Mouse (Mus musculus): ENCODE measurements around the gene Eef1a2. TPM values are rescaled to one million over a fixed set of nuclear protein-coding genes. Genes with fewer than 3 reads are reported as not detected.

Eef1a2 gene
- 1 to 10 TPM in 1 of 2 experiments, under 1 TPM in 1; 0.07 to 1.2 TPM for polyA plus RNA-seq (2017; shearing (Covaris generic))

DNA sequence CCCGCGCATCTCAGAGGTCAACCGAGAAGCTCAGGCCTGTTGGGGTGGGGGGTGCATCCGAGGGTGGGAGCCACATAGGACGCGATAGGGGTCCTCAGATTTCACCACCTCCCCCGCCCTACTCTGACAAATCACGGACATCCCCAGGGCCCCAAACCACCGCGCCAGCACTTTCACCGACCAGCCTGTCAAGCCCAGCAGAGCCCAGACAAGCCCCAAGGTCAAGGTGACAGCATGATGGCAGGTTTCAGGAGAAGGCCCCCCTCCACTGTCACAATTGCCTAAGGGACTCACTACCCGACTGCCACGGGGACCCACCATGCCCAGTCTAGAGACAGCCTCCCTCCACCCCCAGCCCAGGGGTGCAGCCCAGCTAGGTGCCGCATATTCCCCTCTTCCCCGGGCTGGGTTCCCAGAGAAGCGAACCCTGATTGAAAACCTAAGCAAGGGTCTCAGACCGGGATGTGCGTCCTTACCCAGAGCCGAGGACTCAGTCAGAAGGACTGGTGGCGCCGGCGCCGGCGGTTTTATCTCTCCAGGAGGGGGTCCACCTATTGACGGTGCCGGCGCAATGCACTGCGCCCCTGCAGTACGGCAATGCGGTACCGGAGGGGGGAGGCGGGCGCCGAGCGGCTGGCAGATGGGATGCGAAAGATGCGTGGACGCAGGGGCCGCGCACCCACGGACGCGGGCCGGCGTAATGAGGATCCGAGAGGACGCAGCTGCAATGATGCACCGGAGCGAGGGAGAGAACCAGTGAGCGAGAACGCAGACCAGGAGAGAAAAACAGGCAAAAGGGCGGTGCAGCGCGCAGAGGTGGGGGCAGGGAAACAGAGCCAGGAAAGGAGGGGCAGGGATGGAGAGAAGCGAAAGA is at the start of gene Eef1a2:
Gene Eef1a2 (minus strand): TSS at position 767 of the 874 bp plus-strand sequence.

DNA sequence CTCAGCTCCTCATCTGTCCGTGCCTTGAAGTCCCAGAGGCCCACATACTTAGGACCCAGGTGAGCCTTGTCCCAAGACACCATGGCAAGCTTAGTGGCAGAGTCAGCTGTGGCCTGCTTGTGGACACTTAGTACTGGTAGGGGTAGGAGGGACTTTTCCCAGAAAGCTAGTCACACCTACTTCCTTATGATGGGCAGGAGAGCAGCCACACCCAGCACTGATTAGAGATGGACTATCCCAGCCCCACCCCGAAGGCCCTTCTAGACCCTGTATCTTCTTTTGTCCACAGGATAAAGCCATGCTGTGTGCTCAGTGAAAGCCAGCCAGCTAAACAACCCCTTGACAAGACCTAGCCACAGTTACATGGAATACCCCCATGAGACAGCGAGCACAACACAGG is 45.6 kb upstream of the Eef1a2 start, which contains the start of gene Ptk6:
Gene Ptk6 (minus strand): TSS at position 368 of the 400 bp plus-strand sequence.

DNA sequence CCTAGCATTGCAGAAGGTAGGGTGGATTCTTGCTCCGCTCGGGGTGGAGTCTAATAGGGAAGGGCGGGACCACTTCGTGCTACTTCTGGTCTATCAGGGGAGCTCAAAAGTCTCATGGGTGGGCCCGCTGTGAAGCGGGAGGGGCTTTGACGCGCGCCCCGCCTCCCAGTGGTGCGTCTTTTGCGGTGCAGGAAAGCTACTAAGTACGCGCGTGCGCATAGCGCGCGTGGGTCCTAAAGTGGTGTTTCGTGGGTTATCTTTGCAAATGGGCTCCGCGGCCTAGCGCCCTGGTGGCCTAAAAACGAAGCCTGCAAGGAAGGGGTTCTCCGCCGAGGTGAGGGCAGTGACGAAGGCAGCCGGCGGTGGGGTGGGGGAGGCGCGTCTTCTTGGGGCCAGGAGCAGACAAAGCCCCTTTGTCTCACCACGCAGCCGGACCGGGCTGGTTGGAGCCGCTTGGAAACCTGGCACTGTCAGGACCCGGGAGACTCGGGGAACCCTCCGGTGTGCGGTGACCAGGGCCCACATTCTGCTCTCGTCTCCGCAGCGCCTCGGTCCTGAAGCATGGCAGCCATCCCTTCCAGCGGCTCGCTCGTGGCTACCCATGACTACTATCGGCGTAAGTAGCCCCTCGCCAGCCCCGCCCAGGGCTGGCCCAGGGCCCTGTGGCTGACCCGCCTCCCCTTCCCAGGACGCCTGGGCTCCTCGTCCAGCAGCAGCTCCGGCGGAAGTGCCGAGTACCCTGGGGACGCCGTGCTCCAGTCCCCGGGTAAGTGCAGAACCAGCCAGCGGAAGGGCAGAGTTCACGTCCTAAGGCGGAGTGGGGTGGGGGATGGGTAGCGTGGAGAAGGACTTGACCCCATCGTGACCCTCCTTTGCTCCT is 30.5 kb upstream of the Eef1a2 start, which contains the start of gene Ppdpf:
Gene Ppdpf (plus strand): TSS at position 127 of the 880 bp plus-strand sequence.

DNA sequence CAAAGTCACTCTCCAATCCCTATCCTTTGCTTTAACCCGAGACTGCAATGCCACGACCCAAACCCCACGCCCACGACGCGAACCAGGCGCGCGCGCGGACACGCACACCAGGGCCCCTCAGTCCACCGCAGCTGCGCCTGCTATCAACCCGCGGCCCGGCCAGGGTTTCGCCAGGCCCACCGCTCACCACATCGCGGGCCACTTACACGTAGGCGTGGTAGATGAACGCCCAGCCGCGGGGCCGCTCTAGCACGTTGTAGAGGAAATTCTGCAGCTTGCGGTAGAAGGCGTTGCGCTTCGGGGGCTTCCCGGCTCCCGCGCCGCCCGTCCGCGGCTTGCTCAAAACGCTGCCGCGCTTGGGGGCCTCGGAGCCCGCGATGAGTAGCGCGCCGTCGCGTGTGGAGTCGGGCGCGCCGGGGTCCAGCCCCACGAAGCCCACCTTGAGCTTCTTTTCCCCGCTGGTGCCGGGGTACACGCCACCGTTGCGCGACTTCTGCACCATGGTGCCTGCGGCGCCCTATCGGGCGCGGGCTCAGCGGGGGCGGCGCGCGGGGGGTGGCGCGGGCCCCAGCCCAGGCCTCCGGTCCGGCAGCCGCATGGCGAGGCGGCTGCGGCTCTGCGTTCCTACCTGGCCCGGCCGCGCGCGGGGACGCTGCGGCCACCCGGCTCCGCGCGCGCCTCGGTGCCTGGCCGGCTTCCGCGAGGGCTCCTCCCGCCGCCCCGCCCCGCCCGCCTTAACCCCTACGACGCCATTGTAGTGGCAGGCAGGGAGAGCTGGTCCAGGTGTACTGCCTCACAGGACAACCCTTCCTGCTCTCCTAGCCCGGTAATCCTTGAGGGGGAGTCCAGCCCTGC is 22.0 kb downstream of the Eef1a2 start, which contains the start of gene Kcnq2:
Gene Kcnq2 (minus strand): TSS at position 710 of the 855 bp plus-strand sequence.

Other genes with a start within 250 kb of the Eef1a2 start
- 10 to 100 TPM; 67.4 to 83.3 TPM for gene Ythdf1, start 236.1 kb downstream of the Eef1a2 start, polyA plus RNA-seq (2017; shearing (Covaris generic))
- gene Birc7, start 228.0 kb downstream of the Eef1a2 start, polyA plus RNA-seq (2017; shearing (Covaris generic)): 1 to 10 TPM in 1 of 2 experiments, not detected in 1; 1.2 TPM
- gene Nkain4, start 202.3 kb downstream of the Eef1a2 start, polyA plus RNA-seq (2017; shearing (Covaris generic)): not detected
- 10 to 100 TPM; 73.5 to 86.8 TPM for gene Arfgap1, start 189.8 kb downstream of the Eef1a2 start, polyA plus RNA-seq (2017; shearing (Covaris generic))
- gene Col20a1, start 170.5 kb downstream of the Eef1a2 start, polyA plus RNA-seq (2017; shearing (Covaris generic)): 1 to 10 TPM in 1 of 2 experiments, under 1 TPM in 1; 0.23 to 1.6 TPM
- not detected for gene Chrna4, start 113.5 kb downstream of the Eef1a2 start, polyA plus RNA-seq (2017; shearing (Covaris generic))
- gene Kcnq2, start 21.7 kb downstream of the Eef1a2 start, polyA plus RNA-seq (2017; shearing (Covaris generic)): under 1 TPM; 0.16 to 0.60 TPM
- 100 to 1,000 TPM; 247 to 261 TPM for gene Ppdpf, start 30.2 kb upstream of the Eef1a2 start, polyA plus RNA-seq (2017; shearing (Covaris generic))
- under 1 TPM; 0.19 to 0.39 TPM for gene Ptk6, start 45.8 kb upstream of the Eef1a2 start, polyA plus RNA-seq (2017; shearing (Covaris generic))
- 1 to 10 TPM in 1 of 2 experiments, not detected in 1; 1.2 TPM for gene Srms, start 56.2 kb upstream of the Eef1a2 start, polyA plus RNA-seq (2017; shearing (Covaris generic))
- under 1 TPM in 1 of 2 experiments, not detected in 1; 0.20 TPM for gene Fndc11, start 63.0 kb upstream of the Eef1a2 start, polyA plus RNA-seq (2017; shearing (Covaris generic))
- 10 to 100 TPM; 16.2 to 18.4 TPM for gene Helz2, start 85.0 kb upstream of the Eef1a2 start, polyA plus RNA-seq (2017; shearing (Covaris generic))
- gene Gmeb2, start 131.0 kb upstream of the Eef1a2 start, polyA plus RNA-seq (2017; shearing (Covaris generic)): 10 to 100 TPM; 22.3 to 23.6 TPM
- under 1 TPM in 1 of 2 experiments, not detected in 1; 0.92 TPM for gene Stmn3, start 157.5 kb upstream of the Eef1a2 start, polyA plus RNA-seq (2017; shearing (Covaris generic))
- gene Rtel1, start 162.7 kb upstream of the Eef1a2 start, polyA plus RNA-seq (2017; shearing (Covaris generic)): 10 to 100 TPM; 48.9 to 77.1 TPM
- gene Zgpat, start 207.9 kb upstream of the Eef1a2 start, polyA plus RNA-seq (2017; shearing (Covaris generic)): 100 to 1,000 TPM in 1 of 2 experiments, 10 to 100 TPM in 1; 85.3 to 107 TPM
- gene Arfrp1, start 208.4 kb upstream of the Eef1a2 start, polyA plus RNA-seq (2017; shearing (Covaris generic)): 100 to 1,000 TPM; 135 to 144 TPM
- 100 to 1,000 TPM; 317 TPM for gene Lime1, start 223.1 kb upstream of the Eef1a2 start, polyA plus RNA-seq (2017; shearing (Covaris generic))